Mouse (Mus musculus): ENCODE data around the gene Fstl1. TPM values are rescaled to one million over a fixed set of nuclear protein-coding genes. Genes with fewer than 3 reads are reported as not detected.

The Fstl1 gene
- total and polyA plus RNA-seq, 3 experiments: 0.34 to 0.87 (median 0.59) TPM

GRCm38 (mm10) chr16:37814383-37814971, 37.8 kb downstream of the Fstl1 start (continued):
- peak; percentile 38; the same call in 1 of the 2 replicates for TF ChIP-seq ETS1 (conservative IDR thresholded peaks at IDR 0.05; ENCODE audit: low read depth, low read length)
- TF ChIP-seq NRF1 (IDR thresholded peaks at IDR 0.05; ENCODE audit: low read depth, low read length): 0 out of 2 replicates have a peak, but pooled peaks have one; percentile 16
- peak; percentile 69; the same call in 1 of the 2 replicates for TF ChIP-seq KAT2A (IDR thresholded peaks at IDR 0.05; ENCODE audit: insufficient replicate concordance, low read length)
- no peak; the same call in 1 of the 2 replicates for TF ChIP-seq CHD1 (IDR thresholded peaks at IDR 0.05; ENCODE audit: low read depth, low read length)
- TF ChIP-seq ELF1 (IDR thresholded peaks at IDR 0.05; ENCODE audit: low read depth, low read length): peak; percentile 68
- TF ChIP-seq RCOR1 (conservative IDR thresholded peaks at IDR 0.05; ENCODE audit: low read depth, low read length): 0 out of 2 replicates have a peak, but pooled peaks have one; percentile 26
- TF ChIP-seq ZC3H11A (IDR thresholded peaks at IDR 0.05; ENCODE audit: low read depth, low read length): peak; percentile 54
- peak; percentile 17 to 95; a peak in 3 of 4 replicates for TF ChIP-seq CTCF (conservative IDR thresholded peaks at IDR 0.05 in 1 of 2, IDR thresholded peaks at IDR 0.05 in 1 of 2; ENCODE audit: low read depth in 2 of 2, low read length in 2 of 2)
- no peak for TF ChIP-seq POLR2AphosphoS2 (IDR thresholded peaks at IDR 0.05; ENCODE audit: low read depth, low read length)
- peak; percentile 49; the same call in 1 of the 2 replicates for TF ChIP-seq MAX (IDR thresholded peaks at IDR 0.05; ENCODE audit: low read length)
- peak; percentile 58 for TF ChIP-seq NELFE (IDR thresholded peaks at IDR 0.05; ENCODE audit: low read depth, low read length)
- TF ChIP-seq HCFC1 (IDR thresholded peaks at IDR 0.05; ENCODE audit: low read depth, low read length): peak; percentile 65

- Histone ChIP-seq H3K27me3 (replicated peaks) (no peaks in the 10 kb centered on the region), H3K4me2 (ENCODE audit: insufficient read depth, low read depth, poor library complexity, severe bottlenecking) (no peak overlapping the region), H3K27ac (ENCODE audit: insufficient read depth, low read depth) (no peak overlapping the region), H3K4me1 (ENCODE audit: control insufficient read depth in 1 of 2, insufficient read depth in 2 of 2) (peaks cover 9 to 23% of the 10 kb centered on the region in 2 experiments), H3K9me3 (replicated peaks; ENCODE audit: low read length) (no peaks in the 10 kb centered on the region), H3K4me3 (replicated peaks in 1 of 3; ENCODE audit: low read depth in 2 of 3, low read length in 2 of 3, poor library complexity in 1 of 3) (no peak overlapping the region), H3K36me3 (replicated peaks in 1 of 2; ENCODE audit: control insufficient read depth in 1 of 2, insufficient read depth in 1 of 2, low read length in 1 of 2) (no peaks in the 10 kb centered on the region), H3K9ac (ENCODE audit: insufficient read depth, low read depth) (no peak overlapping the region), H3K79me2 (replicated peaks; ENCODE audit: control insufficient read depth, extremely low read depth, insufficient read depth, poor library complexity, severe bottlenecking) (no peaks in the 10 kb centered on the region)
- TF ChIP-seq POLR2AphosphoS2 (IDR thresholded peaks at IDR 0.05; ENCODE audit: low read depth, low read length): no peak
- no peak for TF ChIP-seq GABPA (IDR thresholded peaks at IDR 0.05; ENCODE audit: insufficient replicate concordance, low read depth, low read length)
- no peak for TF ChIP-seq ZKSCAN1 (IDR thresholded peaks at IDR 0.05; ENCODE audit: borderline replicate concordance, low read depth, low read length)
- TF ChIP-seq JUN (IDR thresholded peaks at IDR 0.05; ENCODE audit: insufficient read depth, low read depth, low read length): no peak
- TF ChIP-seq MYC (IDR thresholded peaks at IDR 0.05; ENCODE audit: low read depth, low read length): no peak
- no peak for TF ChIP-seq CHD2 (IDR thresholded peaks at IDR 0.05; ENCODE audit: low read length)
- TF ChIP-seq ZMIZ1 (IDR thresholded peaks at IDR 0.05; ENCODE audit: low read depth, low read length): no peak
- no peak for TF ChIP-seq ZC3H11A (IDR thresholded peaks at IDR 0.05; ENCODE audit: low read depth, low read length)
- no peak for TF ChIP-seq ETS1 (conservative IDR thresholded peaks at IDR 0.05; ENCODE audit: low read depth, low read length)
- no peak for TF ChIP-seq NRF1 (IDR thresholded peaks at IDR 0.05; ENCODE audit: low read depth, low read length)
- no peak for TF ChIP-seq BHLHE40 (IDR thresholded peaks at IDR 0.05; ENCODE audit: low read depth, low read length)
- TF ChIP-seq PAX5 (IDR thresholded peaks at IDR 0.05; ENCODE audit: low read length): no peak
- TF ChIP-seq KAT2A (IDR thresholded peaks at IDR 0.05; ENCODE audit: insufficient replicate concordance, low read length): no peak
- TF ChIP-seq E2F4 (IDR thresholded peaks at IDR 0.05; ENCODE audit: insufficient replicate concordance, low read depth, low read length): no peak
- TF ChIP-seq CTCF (conservative IDR thresholded peaks at IDR 0.05 in 1 of 2, IDR thresholded peaks at IDR 0.05 in 1 of 2; ENCODE audit: low read depth in 2 of 2, low read length in 2 of 2): no peak
- no peak for TF ChIP-seq TCF12 (IDR thresholded peaks at IDR 0.05; ENCODE audit: low read depth, low read length)
- DNase-seq (ENCODE audit: extremely low read depth): no peak
- in situ Hi-C loops (cut with MboI; ENCODE audit: low pct_ligation_motif_present, low pct_unique_long_range_greater_than_20kb, low sequenced_read_pairs) (loop anchor here (5.0 to 10.0 kb wide), 2 partner anchors 129 to 377 kb away; no protein-coding TSS in a partner anchor), dilution Hi-C loops (cut with MboI; ENCODE audit: extremely low pct_ligation_motif_present, extremely low pct_unique_long_range_greater_than_20kb, low sequenced_read_pairs) (no loop called here)
Observed at GRCm38 (mm10) chr16:37817986-37818385, 41.3 kb downstream of the Fstl1 start.
